Mouse (Mus musculus) brain, embryonic 18.5 days (tissue): ENCODE data around the gene Sfxn3.

Experiments
- DNase-seq: peaks from one replicate; pipeline ENCODE4 v3.0.0-alpha.2; 2012; ENCODE audit warnings: low read depth, low spot score

Gene Sfxn3

GRCm38 (mm10) chr19:45046523-45047321 is 581 bp upstream of the Sfxn3 start:
- DNase-seq: peak; percentile 69

DNA sequence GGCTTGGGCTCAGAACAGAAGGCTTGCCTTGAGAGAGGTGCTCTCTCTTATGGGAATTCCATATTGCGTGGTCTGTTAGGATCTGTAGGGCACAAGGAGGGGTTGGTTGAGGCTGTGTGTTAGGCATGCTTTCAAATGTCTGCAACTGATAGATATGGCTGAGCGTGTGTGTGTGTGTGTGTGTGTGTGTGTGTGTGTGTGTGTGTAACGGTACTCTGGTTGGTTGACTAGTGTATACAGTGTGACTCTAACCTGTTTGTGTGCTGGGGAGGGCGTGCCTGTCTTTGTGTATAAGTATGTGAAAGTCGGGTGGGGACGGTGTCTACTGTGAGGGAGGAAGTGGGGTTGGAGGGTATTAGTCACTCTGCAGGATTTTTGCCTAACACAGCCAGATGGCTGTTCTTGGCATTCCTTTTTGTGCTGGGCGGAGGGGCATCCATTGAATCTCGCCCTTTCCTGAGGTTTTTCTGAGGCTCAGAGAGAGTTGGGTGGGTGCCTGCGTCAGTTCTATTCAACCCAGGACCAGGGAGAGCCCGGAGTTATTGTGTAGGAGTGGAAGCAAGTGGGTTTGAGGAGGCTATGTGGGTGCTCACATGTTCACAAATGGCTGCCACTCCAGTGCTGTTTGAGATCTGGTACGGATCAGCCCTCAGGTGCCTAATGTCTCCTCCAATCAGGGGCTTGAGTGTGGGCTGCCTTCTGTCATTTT is 786 bp downstream of the Sfxn3 start:
- peak; percentile 40 for DNase-seq

- DNase-seq: no peak
These were observed 1.5 kb downstream of the Sfxn3 start for GRCm38 (mm10) chr19:45048644-45049365.

DNA sequence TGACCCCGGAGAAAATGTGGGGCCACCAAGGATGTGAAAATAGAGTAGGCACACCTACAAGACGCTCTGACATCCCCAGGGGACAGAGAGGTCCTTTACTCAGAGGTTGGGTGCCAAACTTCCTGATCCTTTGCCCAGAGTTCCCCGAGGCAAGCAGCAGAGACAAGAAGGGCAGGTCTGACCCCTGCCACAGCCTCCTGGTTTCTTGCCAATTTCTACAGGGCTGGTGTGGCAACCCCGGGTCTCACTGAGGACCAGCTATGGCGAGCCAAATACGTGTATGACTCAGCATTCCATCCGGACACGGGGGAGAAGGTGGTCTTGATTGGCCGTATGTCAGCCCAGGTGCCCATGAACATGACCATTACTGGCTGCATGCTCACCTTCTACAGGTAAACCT is 2.2 kb downstream of the Sfxn3 start:
- no peak for DNase-seq

DNA sequence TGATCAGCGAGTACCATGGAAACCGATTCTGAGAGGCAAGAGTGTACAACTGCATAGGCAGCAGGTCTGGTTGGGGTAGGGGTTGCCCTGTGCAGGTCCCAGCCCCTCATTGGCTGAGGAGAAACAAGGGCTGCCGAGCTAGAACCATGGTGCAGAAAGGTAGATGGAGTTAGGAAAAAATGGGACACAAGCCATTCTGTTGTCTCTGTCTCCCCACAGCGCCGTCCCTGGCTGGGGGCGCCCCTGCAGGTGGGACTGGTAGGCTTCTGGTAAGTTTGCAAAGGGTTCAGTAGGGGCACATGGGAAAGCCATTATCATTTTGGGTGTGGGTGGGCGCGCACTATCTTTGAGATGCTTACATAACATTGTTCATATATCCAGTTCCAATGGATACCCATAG is 6.1 kb downstream of the Sfxn3 start:
- no peak for DNase-seq

GRCm38 (mm10) chr19:45054892-45055690 is 7.8 kb downstream of the Sfxn3 start:
- DNase-seq: no peak

DNA sequence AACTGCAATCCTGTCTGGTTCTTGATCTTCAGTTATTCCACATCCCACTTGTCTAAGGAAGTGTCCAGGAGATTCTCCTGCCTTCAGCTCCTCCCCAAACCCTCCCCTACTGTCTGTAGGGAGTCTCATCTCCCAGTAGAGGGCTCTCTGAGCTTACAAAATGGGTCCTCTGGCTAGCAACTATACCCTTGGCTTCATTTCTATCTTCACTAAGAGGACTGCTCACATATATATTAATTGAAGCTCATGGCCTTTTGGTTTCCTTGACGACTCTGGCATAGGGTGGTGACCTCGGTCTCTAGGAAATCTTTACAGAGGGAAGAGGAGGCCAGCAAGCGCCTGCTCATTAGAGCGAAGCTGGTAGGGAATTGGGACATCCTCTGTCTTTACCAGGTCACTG is 9.1 kb downstream of the Sfxn3 start:
- DNase-seq: no peak

DNA sequence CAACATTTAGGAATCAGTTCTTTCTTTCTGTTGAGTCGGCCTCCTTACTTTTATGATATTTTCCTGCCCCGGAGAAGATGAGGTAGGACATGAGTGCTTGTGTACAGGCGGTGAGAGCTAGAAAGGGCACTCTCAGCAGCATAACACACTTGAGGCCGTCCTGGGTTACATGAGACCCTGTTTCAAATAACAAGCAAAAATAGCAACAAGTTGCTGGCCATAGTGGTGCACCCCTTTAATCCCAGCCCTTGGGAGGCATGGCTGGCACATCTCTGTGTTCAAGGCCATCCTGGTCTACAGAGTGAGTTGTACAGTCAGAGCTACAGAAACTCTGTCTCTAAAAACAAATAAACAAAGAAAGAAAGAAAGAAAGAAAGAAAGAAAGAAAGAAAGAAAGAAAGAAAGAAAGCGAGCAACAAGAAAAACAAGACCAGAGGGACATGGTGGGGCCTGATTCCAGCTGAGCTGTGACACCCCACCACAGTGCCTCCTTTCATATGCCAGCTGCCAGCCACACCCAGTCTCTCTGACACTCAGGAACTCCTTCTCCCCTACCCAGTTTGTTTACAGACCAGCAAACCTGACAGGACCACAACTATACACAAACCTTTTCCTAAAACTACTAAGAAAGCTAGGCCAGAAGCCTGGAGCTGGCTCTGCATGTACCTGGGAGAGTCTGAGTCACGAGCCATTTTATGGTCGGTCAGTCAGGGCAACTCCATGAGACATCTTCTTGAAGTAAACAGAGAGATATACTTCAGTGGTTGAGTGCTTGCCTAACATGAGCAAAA is 9.8 kb downstream of the Sfxn3 start:
- DNase-seq: no peak

DNA sequence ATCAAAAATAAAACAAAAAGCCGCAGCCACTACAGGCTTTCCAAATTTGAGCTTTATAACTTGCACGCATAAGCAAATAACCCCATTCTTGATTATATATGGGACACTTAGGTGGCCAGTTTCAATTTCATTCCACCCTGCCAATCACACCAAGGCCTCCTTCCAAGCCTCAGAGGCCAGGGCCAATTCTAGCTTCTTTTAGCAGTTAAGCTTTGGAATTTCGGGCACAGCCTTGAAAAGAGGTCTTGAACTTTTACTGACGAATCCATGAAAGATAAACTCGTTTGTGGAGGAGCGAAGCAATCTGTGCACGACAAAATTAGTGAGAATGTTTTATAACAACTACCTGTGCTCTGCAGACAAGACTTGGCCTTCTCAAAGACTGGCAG is 10.4 kb downstream of the Sfxn3 start:
- DNase-seq: no peak

DNA sequence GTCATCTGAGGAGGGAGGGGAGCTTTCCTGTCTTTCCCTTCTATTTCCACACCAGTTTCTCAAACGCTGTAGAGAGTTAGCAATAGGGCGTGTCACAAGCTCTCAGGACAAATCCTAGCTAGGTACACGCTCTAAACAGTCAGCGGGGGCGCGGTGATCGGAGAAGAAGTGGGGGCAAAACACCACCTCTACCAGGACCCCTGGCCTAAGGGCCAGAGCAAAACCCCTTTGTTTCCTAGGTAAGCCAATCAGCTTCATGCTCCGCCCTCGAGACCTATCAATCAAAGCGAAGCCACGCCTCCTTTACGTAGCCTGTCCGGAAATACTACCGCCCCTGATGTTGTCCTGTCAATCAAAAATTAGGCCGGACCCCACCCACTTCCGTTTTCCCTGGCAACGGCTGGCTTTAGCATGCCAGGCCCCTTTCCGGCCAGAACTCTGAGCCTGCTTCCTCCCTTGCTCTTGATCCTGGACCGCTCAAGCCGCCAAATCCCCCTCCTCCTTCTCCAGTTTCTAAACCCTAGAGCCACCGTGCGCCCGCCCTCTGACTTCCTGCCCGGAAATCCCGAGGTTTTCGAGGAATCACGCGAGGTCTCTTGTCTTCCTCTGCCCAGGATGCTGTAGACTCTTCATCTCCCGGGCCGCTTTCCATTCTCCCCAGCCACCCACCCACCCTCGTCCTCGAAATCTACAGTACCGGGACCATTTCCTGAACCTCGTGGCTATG is 11.0 kb downstream of the Sfxn3 start:
- DNase-seq: peak; percentile 98

DNA sequence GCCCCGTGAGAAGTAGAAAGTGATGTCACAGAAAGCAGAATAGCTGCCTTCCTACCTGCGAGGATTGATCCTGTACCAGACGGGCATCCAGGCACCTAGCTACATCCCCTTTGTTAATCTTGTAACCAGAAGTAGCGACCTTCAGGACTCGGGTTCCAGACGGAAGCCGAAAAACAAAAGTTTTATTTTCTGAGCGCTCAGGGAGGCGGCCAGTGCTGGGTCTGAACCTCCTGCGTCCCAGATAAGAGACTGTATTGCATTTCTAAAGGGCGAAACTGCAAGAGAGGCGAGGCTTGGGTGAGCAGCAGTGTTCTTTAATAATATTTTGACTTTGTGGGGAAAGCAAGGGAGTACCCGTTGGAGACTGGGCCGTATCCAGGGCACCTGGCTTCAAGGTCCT is 11.5 kb downstream of the Sfxn3 start:
- DNase-seq: no peak

GRCm38 (mm10) chr19:45063565-45064292 is 16.4 kb downstream of the Sfxn3 start:
- no peak for DNase-seq

DNA sequence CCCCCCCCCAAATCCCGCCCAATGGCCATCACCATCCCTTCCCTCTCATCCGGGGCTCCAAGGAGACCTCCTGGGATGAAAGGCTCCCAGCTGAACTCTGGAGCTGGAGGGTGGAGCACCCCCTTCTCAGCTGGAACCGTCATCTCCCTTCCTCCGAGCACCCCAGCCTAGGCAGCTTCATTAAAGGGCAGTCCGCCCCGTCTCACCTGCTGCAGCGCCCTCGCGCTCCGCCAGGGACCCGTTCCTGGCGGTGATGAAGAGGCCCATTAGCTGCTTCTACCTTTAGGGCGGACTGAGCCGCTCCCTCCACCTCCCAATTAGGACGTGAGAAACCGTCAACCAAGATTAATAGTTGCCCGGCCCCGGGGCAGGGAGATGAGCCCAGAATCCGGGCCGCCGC is 17.9 kb downstream of the Sfxn3 start:
- DNase-seq: no peak

DNA sequence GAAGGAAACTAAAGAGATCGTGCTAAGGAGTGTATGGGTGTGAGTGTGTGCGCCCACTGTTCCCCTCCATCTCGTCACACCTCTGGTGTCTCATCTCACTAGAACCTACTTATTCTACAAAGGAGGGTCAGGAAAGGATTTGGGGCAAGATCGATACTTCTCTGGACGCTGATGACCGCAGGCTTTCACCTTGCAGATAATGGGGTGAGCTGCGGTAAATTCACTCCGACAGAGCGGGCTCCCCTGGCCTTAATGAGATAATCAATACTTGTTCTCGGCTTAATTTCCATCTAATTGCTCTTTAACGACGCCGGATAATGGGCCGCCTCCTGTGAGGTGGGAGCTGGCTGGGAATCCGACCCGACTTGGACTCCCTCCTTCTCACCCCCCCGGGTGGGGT is 19.9 kb downstream of the Sfxn3 start:
- no peak for DNase-seq

GRCm38 (mm10) chr19:45067758-45068510 is 20.6 kb downstream of the Sfxn3 start:
- no peak for DNase-seq

DNA sequence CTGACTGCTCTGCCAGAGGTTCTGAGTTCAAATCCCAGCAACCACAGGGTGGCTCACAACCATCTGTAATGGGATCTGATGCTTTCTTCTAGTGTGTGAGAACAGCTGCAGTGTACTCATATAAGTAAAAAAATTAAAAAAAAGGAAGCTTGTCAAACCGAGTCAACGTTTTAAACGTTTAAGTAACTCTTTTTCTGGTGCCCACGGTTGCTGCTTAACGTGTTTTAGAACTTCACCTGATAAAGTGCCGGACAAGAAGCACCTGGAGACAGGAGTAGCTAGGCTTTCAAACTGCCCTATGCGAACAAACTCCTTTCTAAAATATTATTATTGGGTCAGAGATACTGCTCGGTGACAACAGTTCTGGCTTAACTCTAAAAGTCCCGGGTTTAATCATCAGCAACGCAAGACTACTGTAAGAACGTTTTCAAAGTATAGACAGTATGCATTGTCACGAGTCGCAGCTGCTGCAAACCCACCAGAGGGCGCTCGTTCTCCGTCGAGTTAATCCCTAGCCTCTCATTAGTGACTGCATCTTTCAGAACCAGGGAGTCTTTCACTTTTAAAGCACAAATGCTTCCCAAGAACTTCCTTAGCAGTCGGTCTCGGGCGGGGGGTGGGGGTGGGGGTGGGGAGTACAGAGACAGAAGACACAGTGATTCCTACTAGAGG is 26.7 kb downstream of the Sfxn3 start:
- DNase-seq: no peak

DNA sequence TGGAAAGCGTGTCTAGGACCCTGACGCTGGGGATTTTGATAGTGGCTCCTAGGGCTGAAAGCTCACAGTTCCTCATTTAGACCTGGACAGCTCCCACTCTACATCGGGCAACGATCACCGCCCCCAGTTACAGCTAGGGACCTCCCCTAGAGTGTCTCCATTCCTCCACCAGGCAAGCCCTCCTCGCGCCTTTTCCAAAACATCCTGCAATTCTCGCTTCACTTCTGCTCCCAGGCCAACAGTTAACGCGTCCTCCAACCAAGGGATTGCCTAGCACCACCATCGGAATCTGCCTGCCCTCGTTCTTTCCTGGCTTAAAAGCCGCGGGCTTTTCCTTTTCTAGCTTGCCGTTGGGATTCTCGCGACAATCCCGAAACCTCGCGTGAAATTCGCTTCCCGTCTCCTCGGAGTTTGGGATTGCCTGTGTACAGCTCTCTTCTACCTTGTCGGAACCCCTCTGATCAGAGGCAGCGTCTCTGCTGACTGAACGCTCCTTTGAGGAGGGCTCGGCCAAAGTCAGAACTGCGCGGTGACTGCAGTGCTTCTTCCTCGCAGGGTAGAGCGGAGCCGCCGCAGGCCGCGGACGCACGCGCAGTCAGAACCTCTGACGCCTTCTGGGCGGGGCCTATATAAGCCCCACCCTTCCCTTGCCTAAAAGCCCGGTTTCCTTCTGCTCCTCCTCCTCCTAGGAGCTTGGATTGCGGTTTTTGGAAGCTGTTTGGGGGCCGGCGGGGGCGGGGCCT is 27.4 kb downstream of the Sfxn3 start, which contains the start of gene Kazald1:
Gene Kazald1 (plus strand): TSS at position 662 of the 743 bp plus-strand sequence.
- DNase-seq: peak; percentile 84
